Mouse (Mus musculus): ENCODE data around the gene Bax. TPM values are rescaled to one million over a fixed set of nuclear protein-coding genes. Genes with fewer than 3 reads are reported as not detected.
A peak's percentile ranks its signal among the peaks of the same experiment; 100 is the strongest.
"Not testable (repeated sequence)": the region's sequence is repeated elsewhere in the genome, so short reads cannot be mapped to it uniquely, and the experiment has no call there.

Bax gene
- total RNA-seq, 2 experiments from 2014 or later = 73.5 to 80.8 TPM

DNA sequence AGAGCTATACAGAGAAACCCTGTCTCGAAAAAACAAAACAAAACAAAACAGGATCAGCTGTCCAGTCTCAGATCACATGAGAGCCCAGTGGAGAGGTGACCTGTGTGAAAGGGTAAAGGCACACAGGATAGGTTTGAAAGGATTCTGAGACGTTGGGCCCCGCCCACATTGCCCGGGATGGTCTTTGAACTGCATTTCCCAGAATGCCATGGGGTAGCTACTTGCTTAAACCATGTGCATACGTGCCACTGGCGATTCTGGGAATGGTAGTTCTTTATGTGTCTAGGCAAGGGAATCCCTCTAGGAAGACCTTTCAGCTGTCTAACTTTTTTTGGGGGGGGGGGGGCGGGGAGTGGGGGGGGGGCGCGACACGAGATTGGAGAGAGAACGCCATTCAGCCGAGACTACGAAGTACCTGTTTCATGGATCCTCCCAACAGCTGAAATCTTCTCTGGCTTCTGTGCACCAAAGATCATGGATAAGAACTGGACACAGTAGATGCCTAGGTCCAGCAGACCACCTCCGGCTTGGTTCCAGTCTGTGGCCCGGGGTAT lies 14.8 kb upstream of the Bax start, which contains the start of gene Tulp2:
Gene Tulp2 (plus strand): TSS at position 504 of the 554 bp plus-strand sequence.
- peak in 1 of 2 experiments; percentile 41 for DNase-seq

DNA sequence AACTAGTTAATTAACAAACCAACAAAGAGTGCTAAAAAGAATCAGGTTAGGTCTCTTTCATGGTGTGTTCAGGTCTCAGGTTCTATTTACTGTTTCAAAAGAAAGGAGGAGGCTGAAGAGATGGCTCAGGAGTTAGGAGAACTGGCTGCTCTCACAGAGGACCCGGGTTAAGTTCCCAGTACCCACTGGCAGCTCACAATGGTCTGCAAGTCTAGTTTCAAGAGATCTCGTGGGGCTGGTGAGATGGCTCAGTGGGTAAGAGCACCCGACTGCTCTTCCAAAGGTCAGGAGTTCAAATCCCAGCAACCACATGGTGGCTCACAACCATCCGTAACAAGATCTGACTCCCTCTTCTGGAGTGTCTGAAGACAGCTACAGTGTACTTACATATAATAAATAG lies 13.6 kb upstream of the Bax start:
- not testable (repeated sequence) for DNase-seq

DNA sequence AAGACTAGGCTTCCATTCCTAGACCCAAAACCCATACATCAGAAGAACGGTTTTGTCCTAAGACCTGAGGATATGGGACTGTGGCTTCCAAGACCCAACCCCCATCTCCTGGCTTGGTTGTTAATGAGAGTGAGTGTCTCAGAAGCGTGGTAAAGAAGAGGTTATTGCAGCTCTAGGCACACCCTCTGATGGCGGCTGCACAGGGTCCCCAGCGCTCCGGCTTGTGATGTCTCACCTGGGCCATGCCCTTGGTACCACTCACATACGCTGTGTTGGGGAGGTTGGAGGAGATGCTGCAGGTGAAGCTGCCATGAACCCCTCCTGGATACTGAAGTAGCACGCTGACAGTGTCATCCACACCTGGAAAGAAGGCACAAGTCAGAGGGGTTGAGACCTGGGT lies 12.1 kb upstream of the Bax start:
- DNase-seq = no peak

DNA sequence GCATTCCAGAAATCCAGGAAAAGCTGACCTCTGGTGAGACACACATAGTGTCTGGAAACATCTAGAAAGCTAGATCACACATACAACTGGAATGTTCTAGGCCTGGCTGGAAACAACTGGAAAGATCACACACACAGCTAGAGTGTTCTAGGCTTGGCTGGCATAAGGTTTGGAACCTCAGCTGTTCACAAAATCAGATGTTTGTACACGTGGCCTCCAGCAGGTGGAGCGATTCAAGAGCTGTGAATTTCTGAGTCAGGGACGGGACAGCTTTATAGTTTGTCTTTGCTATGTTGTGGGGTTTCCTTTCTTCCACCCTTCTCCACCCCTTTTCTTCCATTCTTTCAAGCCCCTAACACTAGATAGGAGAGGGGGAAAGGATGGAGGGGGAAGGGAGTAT lies 10.3 kb upstream of the Bax start:
- peak in 1 of 2 experiments; percentile 47 for DNase-seq

DNA sequence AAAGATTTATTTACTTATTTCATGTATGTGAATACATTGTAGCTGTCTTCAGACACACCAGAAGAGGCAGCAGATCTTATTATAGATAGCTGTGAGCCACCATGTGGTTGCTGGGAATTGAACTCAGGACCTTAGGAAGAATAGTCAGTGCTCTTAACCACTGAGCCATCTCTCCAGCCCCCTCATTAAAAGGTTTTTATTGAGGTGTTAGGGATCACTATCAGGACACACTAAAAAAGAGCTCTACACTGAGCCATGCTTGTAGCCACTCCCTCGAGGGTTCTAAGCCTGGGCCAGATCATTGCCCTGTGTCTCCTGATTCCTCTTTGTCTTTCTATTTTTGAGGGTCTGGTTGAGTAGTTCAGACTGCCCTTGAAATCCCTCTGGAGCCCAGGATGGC lies 9.8 kb upstream of the Bax start:
- no peak for DNase-seq

DNA sequence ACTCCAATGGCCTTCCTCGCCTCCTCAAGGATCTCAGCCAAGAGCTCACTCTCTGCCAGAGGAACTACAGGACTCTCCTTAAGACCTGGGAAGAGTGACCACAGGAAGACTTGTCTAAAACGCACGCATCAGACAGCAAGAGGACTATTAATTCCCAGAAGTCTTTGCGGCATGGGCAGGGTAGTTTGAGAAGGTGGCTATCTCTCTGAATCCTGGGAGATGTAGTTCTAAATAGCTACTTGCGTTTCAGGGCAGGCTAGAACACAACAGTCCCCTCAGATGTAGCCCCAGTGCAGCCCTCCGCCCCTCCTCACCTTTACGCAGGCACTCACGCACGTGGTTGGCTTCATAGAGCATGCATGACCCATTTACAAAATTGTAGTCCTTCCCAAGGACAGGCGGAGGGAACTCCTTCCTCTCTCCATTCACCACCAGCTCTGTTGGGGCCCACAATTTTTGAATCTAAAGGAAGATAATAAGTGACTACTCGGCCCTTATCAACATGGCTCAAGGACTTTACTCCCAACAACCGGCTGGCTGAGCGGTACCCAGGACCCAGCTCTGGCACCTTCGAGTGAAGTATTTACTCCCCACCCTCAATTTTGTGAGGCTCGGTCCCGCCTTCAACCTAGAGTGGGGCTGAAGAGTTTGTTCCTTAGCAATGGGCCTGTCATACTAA lies 8.7 kb upstream of the Bax start:
- DNase-seq = no peak

DNA sequence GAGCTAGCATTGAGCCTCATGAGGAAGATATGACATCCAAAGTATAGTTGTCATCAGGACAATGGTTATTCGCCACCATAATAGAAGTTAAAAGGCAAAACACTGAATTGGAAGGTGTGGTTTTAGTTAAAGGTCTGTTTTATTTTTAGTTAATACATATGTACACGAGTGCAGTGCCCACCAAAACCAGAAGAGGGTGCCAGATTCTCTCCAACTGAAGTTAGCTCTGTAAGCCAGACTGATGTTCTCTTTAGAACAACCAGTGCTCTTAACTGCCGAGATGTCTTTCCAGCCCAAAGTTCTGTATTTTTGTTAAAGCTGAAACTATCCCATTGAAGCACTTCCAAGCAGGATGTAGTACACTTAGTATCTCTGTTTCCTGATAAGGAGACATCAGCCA lies 4.2 kb upstream of the Bax start:
- DNase-seq = peak in 1 of 2 experiments; percentile 54

DNA sequence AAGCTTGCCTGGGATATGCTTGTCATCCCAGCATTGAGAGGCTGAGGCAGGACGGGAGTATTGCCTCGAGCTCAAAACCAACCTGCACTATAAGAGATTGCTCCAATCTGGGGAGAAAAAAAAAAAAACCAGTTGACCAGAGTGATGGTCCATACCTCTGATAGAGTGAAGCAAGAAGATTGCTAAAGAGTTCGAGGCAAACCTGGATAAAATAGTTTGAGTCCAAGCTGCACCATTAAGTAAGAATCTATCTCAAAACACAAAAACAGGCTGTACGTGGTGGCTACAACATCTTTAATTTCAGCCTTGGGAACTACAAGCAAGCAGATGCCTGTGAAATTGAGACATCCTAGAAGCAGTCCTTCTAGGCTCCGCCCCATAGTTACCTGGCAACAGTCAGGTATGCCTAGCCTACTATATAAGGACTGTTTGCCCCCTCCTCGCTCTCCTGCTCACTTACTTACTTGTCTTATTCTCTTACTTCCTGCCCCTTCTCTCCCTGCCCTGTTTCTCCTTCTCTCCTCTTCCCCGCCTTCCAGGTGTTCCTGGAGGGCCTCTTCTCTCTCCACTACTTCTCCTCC lies 482 bp upstream of the Bax start:
- no peak for DNase-seq

DNA sequence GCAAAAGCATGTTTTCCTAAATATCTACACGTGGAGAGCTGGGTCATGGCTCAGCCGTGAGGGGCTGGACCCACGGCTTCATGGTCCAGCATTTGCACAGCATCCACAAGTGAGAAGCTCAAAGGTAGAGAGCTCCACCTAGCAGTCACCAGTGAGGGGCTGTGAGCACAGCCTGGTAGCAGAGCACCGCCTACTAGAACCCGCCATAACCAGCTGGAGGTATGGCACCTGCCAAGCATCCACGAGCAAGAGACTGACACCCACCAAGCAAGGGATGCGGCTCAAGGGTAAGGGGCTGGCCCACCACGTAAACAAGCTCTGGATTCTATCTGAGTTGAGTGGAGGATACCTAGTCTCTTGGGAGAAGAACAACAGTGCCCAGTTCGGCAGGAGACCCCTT lies 1.1 kb downstream of the Bax start:
- peak in 1 of 2 experiments; percentile 28 for DNase-seq

DNA sequence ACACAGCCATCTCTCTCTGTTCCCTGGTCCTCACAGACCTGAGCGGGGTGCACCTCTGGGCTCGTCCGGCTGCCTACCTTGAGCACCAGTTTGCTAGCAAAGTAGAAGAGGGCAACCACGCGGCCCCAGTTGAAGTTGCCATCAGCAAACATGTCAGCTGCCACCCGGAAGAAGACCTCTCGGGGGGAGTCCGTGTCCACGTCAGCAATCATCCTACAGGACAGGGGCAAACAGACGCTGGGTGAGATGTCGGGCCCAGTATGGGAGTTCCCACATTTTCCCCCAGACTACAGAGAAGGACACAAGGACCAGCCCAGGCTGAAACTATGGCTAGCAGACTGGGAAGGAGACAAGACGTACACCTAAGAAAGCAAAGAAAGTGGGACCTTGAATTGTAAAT lies 1.6 kb downstream of the Bax start:
- no peak for DNase-seq

DNA sequence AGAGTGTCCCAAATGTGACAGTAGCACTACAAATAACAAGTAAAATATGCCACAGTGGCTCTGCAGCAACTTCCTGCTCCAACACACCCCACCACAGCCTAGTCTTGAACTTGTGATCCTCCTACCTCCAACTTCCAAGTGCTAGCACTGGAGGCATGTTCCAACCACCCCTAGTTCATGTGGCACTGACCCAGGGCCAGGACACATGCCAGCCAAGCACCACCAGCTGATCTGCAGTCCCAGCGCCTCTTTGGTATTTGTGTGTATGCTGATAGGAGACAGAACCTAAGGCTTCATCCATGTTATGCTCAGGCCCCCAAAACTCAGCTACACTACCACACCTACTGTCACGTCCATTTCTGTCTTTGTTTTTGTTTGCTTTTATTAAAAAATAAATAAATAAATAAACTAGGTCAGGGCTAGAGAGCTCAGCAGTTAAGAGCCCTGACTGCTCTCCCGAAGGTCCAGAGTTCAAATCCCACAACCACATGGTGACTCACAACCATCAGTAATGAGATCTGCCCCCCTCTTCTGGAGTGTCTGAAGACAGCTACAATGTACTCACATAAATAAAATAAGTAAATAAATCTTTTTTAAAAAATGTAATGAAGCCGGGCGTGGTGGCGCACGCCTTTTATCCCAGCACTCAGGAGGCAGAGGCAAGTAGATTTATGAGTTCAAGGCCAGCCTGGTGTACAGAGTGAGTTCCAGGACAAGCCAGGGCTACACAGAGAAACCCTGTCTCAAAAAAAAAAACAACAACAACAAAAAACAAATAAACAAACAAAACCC lies 2.5 kb downstream of the Bax start:
- no peak for DNase-seq

DNA sequence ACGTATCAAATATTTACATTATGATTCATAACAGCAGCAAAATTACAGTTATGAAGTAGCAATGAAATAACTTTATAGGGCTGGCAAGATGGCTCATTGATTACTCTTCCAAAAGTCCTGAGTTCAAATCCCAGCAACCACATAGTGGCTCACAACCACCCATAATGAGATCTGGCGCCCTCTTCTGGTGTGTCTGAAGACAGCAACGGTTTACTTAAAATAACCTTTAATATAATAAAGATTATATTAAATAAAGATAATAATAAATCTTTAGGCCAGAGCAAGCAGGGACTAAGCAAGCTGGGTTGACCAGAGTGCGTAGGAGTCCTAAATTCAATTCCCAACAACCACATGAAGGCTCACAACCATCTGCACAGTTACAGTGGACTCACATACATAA lies 3.8 kb downstream of the Bax start:
- not testable (repeated sequence) for DNase-seq

DNA sequence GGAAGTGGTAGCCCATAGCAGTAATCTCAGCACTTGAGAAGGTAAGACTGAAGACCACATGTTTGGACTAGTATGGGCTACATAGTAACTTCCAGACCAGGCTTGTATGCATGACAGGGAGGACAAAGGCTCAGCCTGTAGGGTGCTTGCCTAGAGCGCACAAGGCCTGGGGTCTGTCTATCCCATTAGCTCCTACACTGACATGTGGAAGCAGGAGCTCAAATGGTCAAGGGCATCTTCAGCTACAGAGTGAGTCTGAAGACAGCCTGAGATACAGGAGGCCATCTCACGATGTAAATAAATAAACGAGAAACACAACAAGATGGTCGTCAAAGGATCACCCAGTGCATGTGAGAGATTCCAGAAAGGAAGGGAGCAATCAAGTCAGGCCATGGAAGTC lies 4.4 kb downstream of the Bax start:
- DNase-seq = no peak

DNA sequence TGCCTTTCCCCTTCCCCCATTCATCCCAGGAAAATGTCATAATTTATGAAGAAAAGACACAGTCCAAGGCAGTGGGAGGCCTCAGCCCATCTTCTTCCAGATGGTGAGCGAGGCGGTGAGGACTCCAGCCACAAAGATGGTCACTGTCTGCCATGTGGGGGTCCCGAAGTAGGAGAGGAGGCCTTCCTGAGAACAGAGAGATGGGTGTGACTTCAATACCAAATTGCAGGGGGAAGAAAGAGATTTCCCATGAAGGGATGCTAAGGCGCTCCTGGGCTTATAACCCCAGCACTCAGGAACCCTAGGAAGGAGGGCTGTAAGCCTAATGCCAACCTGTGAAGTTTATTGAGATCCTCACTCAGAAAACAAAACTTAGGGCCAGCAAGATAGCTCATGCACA lies 4.9 kb downstream of the Bax start:
- DNase-seq = no peak

DNA sequence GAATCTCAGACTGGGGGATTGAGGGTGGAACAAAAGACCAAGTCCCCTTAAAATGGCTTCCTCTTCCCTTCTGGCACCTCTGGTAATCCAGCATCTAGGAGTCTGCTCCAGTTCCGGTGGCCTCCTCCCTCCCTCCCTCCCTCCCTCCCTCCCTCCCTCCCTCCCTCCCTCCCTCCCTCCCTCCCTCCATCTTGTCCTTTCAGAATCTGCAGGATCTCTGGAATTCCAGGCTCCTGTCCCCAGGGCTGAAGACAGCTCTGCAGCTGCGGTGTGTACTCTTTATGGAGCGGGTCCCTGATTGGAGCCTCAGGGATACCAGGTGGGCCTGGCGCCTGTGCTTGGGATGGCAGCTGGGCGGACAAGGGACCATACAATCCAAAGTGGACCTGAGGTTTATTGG lies 5.4 kb downstream of the Bax start:
- DNase-seq = no peak

DNA sequence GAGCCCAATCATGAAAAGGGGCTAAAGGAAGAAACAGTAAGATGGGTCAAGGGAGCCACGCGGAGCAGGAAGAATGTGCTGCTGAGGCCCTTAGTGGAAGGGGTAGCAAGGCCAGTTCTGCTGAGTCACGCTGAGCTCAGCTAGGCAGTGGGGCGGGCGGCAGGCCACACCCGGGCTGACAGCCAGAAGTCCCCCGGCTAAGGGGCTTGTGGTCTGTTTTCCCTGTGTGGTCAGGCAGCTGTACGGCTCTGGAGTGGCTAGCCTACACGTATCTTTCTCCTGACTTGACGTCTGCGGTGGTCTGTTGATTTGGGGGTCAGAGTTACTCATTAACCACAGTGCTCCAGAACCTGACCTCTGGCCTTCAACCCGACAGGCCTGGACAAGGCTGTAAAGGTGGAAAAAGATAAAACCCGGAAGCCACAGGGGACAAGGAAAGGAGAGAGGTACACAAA lies 5.8 kb downstream of the Bax start:
- no peak for DNase-seq

DNA sequence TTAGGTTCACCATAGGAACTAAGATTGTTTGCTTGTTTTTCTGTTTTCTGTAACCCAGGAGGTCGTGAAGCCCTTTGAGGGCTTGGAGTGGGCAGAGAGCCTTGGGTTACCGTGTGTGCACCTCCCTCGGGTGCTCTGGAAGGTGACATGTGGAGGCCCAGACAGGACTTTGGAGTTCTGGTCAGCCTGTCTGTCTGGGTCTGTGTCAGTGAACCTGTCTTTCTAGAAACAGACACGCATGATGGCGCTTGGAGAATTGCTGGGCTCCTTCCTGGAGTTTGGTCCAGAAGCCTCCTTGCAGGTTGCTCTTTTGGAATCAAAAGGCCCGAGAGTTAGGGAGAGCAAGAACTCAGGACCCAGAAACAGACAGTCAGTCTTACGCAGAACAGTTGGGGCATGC lies 6.3 kb downstream of the Bax start:
- DNase-seq = peak in 1 of 2 experiments; percentile 17

DNA sequence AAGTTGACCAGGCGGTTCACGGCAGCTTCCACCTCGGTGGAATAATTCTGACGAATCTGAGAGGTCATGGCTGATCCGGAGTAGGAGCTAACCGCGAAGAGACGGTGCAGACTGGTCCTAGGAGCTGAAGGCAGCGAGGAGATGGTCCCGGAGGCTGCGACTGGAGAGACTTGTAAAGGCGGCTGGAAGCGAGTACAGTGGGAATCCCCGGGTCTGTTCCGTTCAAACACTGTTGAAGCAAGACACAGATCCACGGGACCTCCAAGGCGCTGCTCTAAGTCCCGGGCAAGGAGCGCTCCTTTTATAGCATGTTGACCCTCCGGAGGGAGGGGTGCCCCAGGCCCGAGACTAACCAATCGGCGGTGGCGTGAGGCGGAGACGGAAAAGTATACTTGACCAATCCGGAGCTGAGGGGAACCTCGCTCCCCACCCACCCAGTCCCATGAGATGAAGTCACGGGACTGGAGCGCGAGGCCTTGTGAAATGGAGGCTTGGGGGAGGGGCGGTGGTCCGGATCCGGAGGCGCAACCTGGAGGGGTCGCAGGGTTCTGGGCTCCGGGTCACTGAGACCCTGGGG lies 7.0 kb downstream of the Bax start, which contains the start of gene Ftl1:
Gene Ftl1 (minus strand): TSS at position 321 of the 577 bp plus-strand sequence.
- peak; percentile 95 for DNase-seq

DNA sequence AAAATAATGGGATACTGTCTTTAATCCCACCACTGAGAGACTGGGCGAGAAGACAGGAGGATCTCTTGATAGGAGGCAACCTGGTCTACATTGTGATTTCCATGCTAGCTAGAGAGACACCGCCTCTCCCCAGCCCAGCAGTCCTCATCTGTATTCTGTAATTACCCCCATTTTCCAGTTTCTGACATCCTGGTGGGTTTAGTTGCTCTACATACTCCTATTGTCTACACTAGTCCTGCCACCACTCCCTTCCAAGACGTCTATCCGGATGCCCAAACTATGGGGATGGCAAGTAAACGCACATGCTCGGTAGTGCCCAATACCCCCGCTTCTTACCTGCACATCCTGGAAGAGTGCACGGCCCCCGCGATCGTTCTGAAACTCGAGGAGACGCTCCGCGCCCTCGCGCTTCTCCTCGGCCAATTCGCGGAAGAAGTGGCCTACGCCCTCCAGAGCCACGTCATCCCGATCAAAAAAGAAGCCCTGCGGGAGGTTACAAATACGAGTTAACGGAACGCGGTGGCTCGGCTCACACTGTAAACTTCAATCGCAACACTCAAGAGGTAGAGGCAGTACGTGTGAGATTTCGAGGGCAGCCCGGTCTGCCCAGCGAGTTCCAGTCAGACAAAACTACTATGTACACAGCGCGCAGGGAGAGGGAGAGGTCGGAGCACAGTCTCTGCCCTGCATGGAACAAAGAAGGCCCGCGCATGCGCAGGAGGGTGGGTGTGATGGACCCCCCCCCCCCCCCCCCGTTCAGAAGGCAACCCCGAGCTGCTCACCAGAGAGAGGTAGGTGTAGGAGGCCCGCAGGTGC lies 7.7 kb downstream of the Bax start:
- peak; percentile 70 to 71 for DNase-seq

DNA sequence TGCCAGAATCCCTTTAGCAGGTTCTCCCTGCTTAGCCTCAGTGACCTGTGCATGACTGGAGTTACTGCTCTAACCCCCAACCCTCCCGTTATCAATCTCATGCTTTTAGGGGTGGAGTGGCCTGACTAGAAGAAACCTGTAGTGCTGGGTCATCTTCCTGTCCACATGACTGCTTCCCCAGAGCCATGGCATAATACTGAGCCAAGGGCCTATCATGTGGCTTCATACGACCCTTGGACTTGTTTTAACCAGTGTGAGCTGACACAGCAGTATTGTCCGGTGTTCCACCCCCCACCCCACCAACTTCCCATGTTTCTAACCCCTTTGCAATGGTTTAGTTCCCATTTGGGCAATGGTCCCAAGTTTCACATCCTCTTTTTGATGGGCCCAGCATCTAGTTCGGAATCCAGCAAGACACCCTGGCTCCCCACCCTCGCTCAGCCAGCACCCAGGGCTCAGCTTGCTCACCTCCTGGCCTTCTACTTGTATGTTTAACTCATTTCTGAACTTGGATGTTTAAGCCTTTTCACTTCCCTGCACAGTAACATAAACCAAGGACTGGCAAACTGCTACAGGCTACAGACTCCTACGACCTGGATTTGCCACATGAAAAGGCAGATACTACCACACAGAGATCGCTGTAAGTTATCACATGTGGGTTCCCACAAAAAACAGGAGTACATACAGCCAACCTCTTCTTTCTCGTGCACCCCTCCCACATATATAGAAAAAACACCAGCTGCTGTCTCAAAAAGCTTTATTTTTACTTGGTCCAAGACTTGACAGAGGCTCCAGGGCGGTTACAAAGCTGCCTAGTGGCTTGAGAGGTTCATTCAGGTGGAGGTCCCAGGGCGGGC lies 9.3 kb downstream of the Bax start:
- DNase-seq = no peak

DNA sequence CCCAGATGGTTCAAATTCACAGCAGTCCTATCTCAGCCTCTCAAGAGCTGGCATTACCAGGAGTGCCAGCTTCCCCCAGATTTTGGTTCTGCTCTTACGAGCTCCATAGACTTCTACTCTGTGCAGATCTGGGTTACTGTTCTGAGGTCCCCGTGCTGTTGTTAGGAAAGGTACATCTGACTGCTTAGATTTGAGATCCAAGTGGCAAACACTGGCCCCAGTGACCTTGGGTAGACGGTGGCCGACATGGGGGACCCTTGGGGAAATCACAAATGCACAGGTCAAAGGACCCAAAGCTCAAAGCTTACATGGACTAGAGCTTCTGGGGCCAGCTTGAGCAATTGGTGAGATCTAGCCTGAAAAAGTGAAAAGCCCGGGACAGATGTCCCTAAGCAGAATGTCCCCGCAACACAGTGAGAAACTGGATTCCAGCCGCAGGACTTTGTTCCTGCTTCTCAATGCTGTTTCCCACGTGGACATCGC lies 9.9 kb downstream of the Bax start:
- DNase-seq = no peak
